Mouse (Mus musculus) ZHBTc4 (cell line): ENCODE measurements around the gene Pml.

Experiments
- DNase-seq: peaks from one replicate; pipeline ENCODE4 v3.0.0-alpha.2; 2011; ENCODE audit warnings: low read depth, low spot score

Gene Pml

GRCm38 (mm10) chr9:58169426-58169825 lies 80.2 kb downstream of the Pml start:
- DNase-seq = no peak

- DNase-seq = no peak
Measured at GRCm38 (mm10) chr9:58168880-58169279, 80.7 kb downstream of the Pml start.
